Mouse (Mus musculus) myocyte (in vitro differentiated cells): ENCODE data around the gene Trmt5. TPM values are rescaled to one million over a fixed set of nuclear protein-coding genes. Genes with fewer than 3 reads are reported as not detected.

ENCODE experiments used
- H3K27me3 ChIP-seq: one replicate; pipeline ENCODE4 v1.6.1; 2011; ENCODE audit not compliant: control insufficient read depth, insufficient read depth, insufficient read length
- H3K36me3 ChIP-seq: one replicate; pipeline ENCODE4 v1.6.1; 2011; ENCODE audit not compliant: control insufficient read depth, insufficient read depth
- H3K4me2 ChIP-seq: one replicate; pipeline ENCODE4 v1.6.1; 2011; ENCODE audit warnings: low read depth, control low read depth
- H3K4me3 ChIP-seq: one replicate; pipeline ENCODE4 v1.5.1; 2011; ENCODE audit warnings: mild to moderate bottlenecking, control low read depth, moderate library complexity
- H3K79me2 ChIP-seq: one replicate; pipeline ENCODE4 v1.6.1; 2011; ENCODE audit not compliant: control insufficient read depth, insufficient read depth
- H3ac ChIP-seq: one replicate; pipeline ENCODE4 v1.6.1; 2011; ENCODE audit not compliant: control insufficient read depth, insufficient read length
- CEBPB ChIP-seq: IDR thresholded peaks from 2 replicates; pipeline ENCODE4 v1.6.1; 2011; ENCODE audit warnings: mild to moderate bottlenecking, moderate library complexity; ENCODE audit not compliant: poor library complexity, insufficient read depth, severe bottlenecking
- E2F4 ChIP-seq: IDR thresholded peaks from one replicate; pipeline ENCODE4 v1.6.1; 2011; ENCODE audit warnings: mild to moderate bottlenecking, control low read depth, moderate library complexity; ENCODE audit not compliant: insufficient read depth
- MAX ChIP-seq: IDR thresholded peaks from one replicate; pipeline ENCODE4 v1.6.1; 2011; ENCODE audit warnings: low read depth, mild to moderate bottlenecking, control low read depth
- MYOD1 ChIP-seq, 3 experiments: IDR thresholded peaks; one replicate each; pipeline ENCODE4 v1.6.1; 2011; ENCODE audit warnings: control low read depth in 2 of 3, low read depth in 2 of 3, mild to moderate bottlenecking in 2 of 3, moderate library complexity in 1 of 3; ENCODE audit not compliant: insufficient read length in 2 of 3, control insufficient read depth in 1 of 3
- MYOG ChIP-seq, 3 experiments: IDR thresholded peaks; one replicate each; pipeline ENCODE4 v1.6.1; 2011; ENCODE audit warnings: control low read depth in 2 of 3, low read depth in 2 of 3, mild to moderate bottlenecking in 2 of 3; ENCODE audit not compliant: insufficient read length in 2 of 3, control insufficient read depth in 1 of 3, insufficient read depth in 1 of 3
- POLR2A ChIP-seq: IDR thresholded peaks from one replicate; pipeline ENCODE4 v1.6.1; 2011; ENCODE audit warnings: low read depth, mild to moderate bottlenecking, control low read depth, moderate library complexity; ENCODE audit not compliant: insufficient read length
- POLR2AphosphoS2 ChIP-seq: IDR thresholded peaks from one replicate; pipeline ENCODE4 v1.6.1; 2011; ENCODE audit warnings: low read depth, control low read depth; ENCODE audit not compliant: insufficient read length
- REST ChIP-seq: IDR thresholded peaks from one replicate; pipeline ENCODE4 v1.6.1; 2011; ENCODE audit warnings: mild to moderate bottlenecking, control low read depth, moderate library complexity; ENCODE audit not compliant: insufficient read depth, insufficient read length
- SRF ChIP-seq: IDR thresholded peaks from one replicate; pipeline ENCODE4 v1.6.1; 2011; ENCODE audit warnings: low read depth; ENCODE audit not compliant: control insufficient read depth, insufficient read length
- TCF12 ChIP-seq: IDR thresholded peaks from one replicate; pipeline ENCODE4 v1.6.1; 2011; ENCODE audit warnings: mild to moderate bottlenecking, control low read depth; ENCODE audit not compliant: poor library complexity, insufficient read depth, severe bottlenecking
- TCF3 ChIP-seq: IDR thresholded peaks from one replicate; pipeline ENCODE4 v1.6.1; 2011; ENCODE audit warnings: low read depth, control low read depth; ENCODE audit not compliant: insufficient read length
- USF1 ChIP-seq: IDR thresholded peaks from one replicate; pipeline ENCODE4 v1.6.1; 2011; ENCODE audit warnings: low read depth, mild to moderate bottlenecking, control low read depth, moderate library complexity
- polyA plus RNA-seq: library from polyadenylated mRNA; unstranded; fragments of >200 nt; fragmentation: generic; extraction: Trizol; gene quantifications from one replicate; pipeline ENCODE4 v1.2.1, GENCODE M21; 2012; ENCODE audit warnings: missing spikeins

Trmt5 gene
- polyA plus RNA-seq, 1 experiment: 8.0 TPM

DNA sequence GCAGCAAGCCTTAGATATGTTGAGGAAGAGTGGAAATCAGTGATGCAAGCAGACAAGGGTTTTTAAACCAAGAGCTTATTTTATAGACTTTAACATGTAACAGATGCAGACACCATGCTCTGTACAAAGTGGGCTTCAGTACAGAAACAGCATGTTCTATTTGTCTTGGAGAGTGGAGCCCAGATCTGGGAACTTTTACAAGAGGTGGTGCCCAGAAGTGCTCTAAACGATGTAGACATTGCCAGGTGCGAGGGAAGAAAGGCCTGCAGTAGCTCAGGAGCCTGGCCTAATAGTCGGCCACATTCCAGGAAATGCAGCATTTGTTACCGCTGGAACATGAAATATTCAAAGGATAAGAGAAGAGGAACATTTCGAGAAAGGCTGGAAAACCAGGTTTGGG is 40.8 kb downstream of the Trmt5 start:
- Histone ChIP-seq H3K79me2 (peaks cover 2% of the 10 kb centered on the region), H3ac (no peak overlapping the region), H3K27me3 (no peaks in the 10 kb centered on the region), H3K36me3 (peaks cover 6% of the 10 kb centered on the region), H3K4me3 (no peak overlapping the region), H3K4me2 (no peak overlapping the region)
- no peak for TF ChIP-seq TCF3
- no peak for TF ChIP-seq REST
- TF ChIP-seq USF1: no peak
- TF ChIP-seq MYOD1 (IDR thresholded peaks at IDR 0.05; ENCODE audit: control insufficient read depth in 1 of 3, insufficient read length in 2 of 3, low read depth in 2 of 3): no peak
- no peak for TF ChIP-seq E2F4
- no peak for TF ChIP-seq MYOG (IDR thresholded peaks at IDR 0.05; ENCODE audit: control insufficient read depth in 1 of 3, insufficient read depth in 1 of 3, insufficient read length in 2 of 3, low read depth in 2 of 3)
- TF ChIP-seq POLR2AphosphoS2: no peak
- no peak for TF ChIP-seq MAX
- no peak for TF ChIP-seq TCF12
- no peak for TF ChIP-seq POLR2A
- TF ChIP-seq CEBPB: no peak
- no peak for TF ChIP-seq SRF

DNA sequence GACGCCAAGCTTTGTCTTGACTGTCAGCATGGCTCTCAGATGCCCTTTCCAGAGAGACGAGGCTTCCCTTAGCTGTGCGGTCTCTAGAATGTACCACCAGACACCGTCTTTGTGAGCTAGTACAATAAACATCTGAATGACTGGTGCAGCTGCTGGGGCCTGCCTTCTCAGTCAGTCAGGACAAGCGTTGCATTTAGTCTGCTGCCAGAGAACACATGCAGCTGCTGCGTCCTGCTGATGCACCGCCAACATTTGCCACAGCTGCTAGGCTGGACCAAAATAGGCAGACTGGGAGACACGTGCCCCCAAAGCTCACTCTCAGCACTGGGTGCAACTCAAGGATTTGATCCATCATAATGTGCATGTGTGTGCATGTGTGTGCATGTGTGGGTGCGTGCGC is 44.5 kb downstream of the Trmt5 start:
- Histone ChIP-seq H3K4me3 (no peak overlapping the region), H3K36me3 (no peaks in the 10 kb centered on the region), H3K27me3 (no peaks in the 10 kb centered on the region), H3K4me2 (peak overlapping the region; percentile 57), H3K79me2 (peaks cover 3% of the 10 kb centered on the region), H3ac (no peak overlapping the region)
- TF ChIP-seq MYOD1 (IDR thresholded peaks at IDR 0.05; ENCODE audit: control insufficient read depth in 1 of 3, insufficient read length in 2 of 3, low read depth in 2 of 3) (peak; percentile 99 to 100 (median 100)), TCF3 (peak; percentile 99), MYOG (IDR thresholded peaks at IDR 0.05; ENCODE audit: control insufficient read depth in 1 of 3, insufficient read depth in 1 of 3, insufficient read length in 2 of 3, low read depth in 2 of 3) (peak; percentile 100), CEBPB (no peak), E2F4 (no peak), POLR2AphosphoS2 (peak; percentile 42), SRF (peak; percentile 90), USF1 (peak; percentile 72), REST (no peak), TCF12 (peak; percentile 100), MAX (no peak), POLR2A (peak; percentile 32)

DNA sequence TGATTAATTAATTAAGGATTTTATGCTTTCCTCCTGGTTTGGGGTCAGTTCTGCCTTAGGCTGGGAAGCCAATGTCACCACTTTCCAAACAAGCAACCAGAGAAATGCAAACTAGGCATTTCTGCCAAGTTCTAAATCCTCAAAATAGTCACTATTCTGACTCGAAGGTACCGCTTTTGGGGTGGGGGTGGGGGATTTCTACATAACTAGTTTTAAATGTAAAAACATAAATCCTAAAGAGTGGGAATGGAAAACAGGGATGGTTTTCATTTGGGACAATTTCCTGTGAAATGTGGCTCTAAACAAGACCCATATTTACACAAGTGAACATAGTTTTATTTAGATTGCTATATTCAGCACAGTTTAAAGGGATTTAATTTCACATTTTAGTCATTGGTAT is 53.9 kb downstream of the Trmt5 start:
- Histone ChIP-seq H3K79me2 (peaks cover 30% of the 10 kb centered on the region), H3K27me3 (no peaks in the 10 kb centered on the region), H3K4me2 (no peak overlapping the region), H3K36me3 (no peaks in the 10 kb centered on the region), H3ac (no peak overlapping the region), H3K4me3 (no peak overlapping the region)
- TF ChIP-seq USF1 (no peak), CEBPB (no peak), MYOG (IDR thresholded peaks at IDR 0.05; ENCODE audit: control insufficient read depth in 1 of 3, insufficient read depth in 1 of 3, insufficient read length in 2 of 3, low read depth in 2 of 3) (no peak), MAX (no peak), POLR2A (no peak), TCF12 (no peak), TCF3 (no peak), E2F4 (no peak), REST (no peak), MYOD1 (IDR thresholded peaks at IDR 0.05; ENCODE audit: control insufficient read depth in 1 of 3, insufficient read length in 2 of 3, low read depth in 2 of 3) (no peak), SRF (no peak), POLR2AphosphoS2 (no peak)

DNA sequence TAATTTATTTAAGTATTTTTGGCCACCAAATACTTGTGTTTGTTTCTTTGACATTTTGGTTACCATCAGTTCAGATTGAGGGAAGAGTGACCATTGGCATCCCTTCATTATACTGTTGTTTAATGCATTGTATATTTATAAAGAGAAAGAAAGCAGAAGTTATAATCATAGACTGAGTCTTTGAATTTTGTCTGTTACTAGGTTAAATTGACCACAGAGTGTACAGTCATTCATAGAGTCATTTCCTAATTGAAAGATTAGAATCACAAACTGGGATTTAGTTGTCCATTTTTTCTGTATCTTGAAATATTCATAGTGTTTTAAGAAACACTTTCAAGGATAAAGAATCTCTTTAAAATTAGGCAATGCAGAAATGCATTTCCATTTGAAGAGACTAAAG is 55.0 kb downstream of the Trmt5 start:
- Histone ChIP-seq H3K4me2 (no peak overlapping the region), H3ac (no peak overlapping the region), H3K36me3 (no peaks in the 10 kb centered on the region), H3K4me3 (no peak overlapping the region), H3K27me3 (no peaks in the 10 kb centered on the region), H3K79me2 (peaks cover 26% of the 10 kb centered on the region)
- TF ChIP-seq MYOG (IDR thresholded peaks at IDR 0.05; ENCODE audit: control insufficient read depth in 1 of 3, insufficient read depth in 1 of 3, insufficient read length in 2 of 3, low read depth in 2 of 3) (no peak), REST (no peak), TCF3 (no peak), CEBPB (no peak)

DNA sequence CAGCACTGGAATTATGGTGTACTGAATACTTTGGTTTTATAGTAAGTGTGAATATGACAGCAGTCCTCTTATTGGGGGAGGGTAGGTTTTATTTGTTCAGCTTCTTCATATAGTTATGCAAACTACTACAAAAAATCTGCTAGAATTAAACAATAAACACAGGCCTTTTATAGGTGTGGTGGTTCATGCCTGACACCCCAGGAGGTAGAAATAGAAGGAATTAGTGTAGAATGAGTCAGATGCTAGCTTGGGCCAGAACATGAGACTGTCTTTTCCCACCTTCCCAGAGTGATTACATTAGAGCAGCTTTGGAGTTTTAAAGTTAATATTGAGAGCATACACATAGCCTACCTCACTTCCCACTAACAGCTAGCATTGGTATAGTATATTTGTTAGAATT is 56.3 kb downstream of the Trmt5 start:
- Histone ChIP-seq H3K4me3 (no peak overlapping the region), H3K4me2 (peak overlapping the region; percentile 90), H3K36me3 (no peaks in the 10 kb centered on the region), H3K79me2 (peaks cover 20% of the 10 kb centered on the region), H3ac (no peak overlapping the region), H3K27me3 (no peaks in the 10 kb centered on the region)
- TF ChIP-seq E2F4 (no peak), POLR2AphosphoS2 (no peak), TCF3 (no peak), POLR2A (no peak), MYOD1 (IDR thresholded peaks at IDR 0.05; ENCODE audit: control insufficient read depth in 1 of 3, insufficient read length in 2 of 3, low read depth in 2 of 3) (no peak)

Other genes starting within 250 kb of the Trmt5 start
- gene Six1, start 232.8 kb downstream of the Trmt5 start, polyA plus RNA-seq: 71.7 TPM
- 4.9 TPM for gene Six4, start 173.3 kb downstream of the Trmt5 start, polyA plus RNA-seq
- gene Mnat1, start 163.0 kb downstream of the Trmt5 start, polyA plus RNA-seq: 30.4 TPM
- 7.8 TPM for gene Slc38a6, start 69 bp upstream of the Trmt5 start, polyA plus RNA-seq